Mouse (Mus musculus): ENCODE measurements at regions not wholly inside any gene's neighbourhood (a gene's known extent, or its start where the extent isn't known, plus 50 kb on each side); places are given as distances from the start of the nearest gene placed in this dataset.
A peak's percentile ranks its signal among the peaks of the same experiment; 100 is the strongest.

- no peak for DNase-seq (ENCODE audit: low spot score)
Measured at GRCm38 (mm10) chr9:23535872-23536271, 313.0 kb downstream of the Bmper start.

GRCm38 (mm10) chr9:23538051-23538450 is 315.2 kb downstream of the Bmper start:
- no peak for DNase-seq (ENCODE audit: low spot score)

GRCm38 (mm10) chr9:23551692-23552091 is 328.8 kb downstream of the Bmper start:
- no peak for DNase-seq (ENCODE audit: low spot score)

- no peak for DNase-seq (ENCODE audit: low spot score)
Measured at GRCm38 (mm10) chr9:23553766-23554165, 330.9 kb downstream of the Bmper start.

GRCm38 (mm10) chr9:23557601-23558000 is 334.7 kb downstream of the Bmper start:
- no peak for DNase-seq (ENCODE audit: low spot score)

GRCm38 (mm10) chr9:23561924-23562323 is 339.0 kb downstream of the Bmper start:
- no peak for DNase-seq (ENCODE audit: low spot score)

- DNase-seq (ENCODE audit: low spot score) = no peak
Measured at GRCm38 (mm10) chr9:23567081-23567480, 344.2 kb downstream of the Bmper start.

- no peak for DNase-seq (ENCODE audit: low spot score)
Measured at GRCm38 (mm10) chr9:23570150-23570549, 347.3 kb downstream of the Bmper start.

- DNase-seq (ENCODE audit: low spot score) = no peak
Measured at GRCm38 (mm10) chr9:23576314-23576713, 353.4 kb downstream of the Bmper start.

- no peak for DNase-seq (ENCODE audit: low spot score)
Measured at GRCm38 (mm10) chr9:23580155-23580554, 357.3 kb downstream of the Bmper start.

GRCm38 (mm10) chr9:23581039-23581606 is 358.2 kb downstream of the Bmper start:
- peak; percentile 50 for DNase-seq (ENCODE audit: low spot score)

- DNase-seq (ENCODE audit: low spot score) = no peak
Measured at GRCm38 (mm10) chr9:23584561-23584960, 361.7 kb downstream of the Bmper start.

GRCm38 (mm10) chr9:23589024-23589423 is 366.1 kb downstream of the Bmper start:
- DNase-seq (ENCODE audit: low spot score) = no peak

GRCm38 (mm10) chr9:23591906-23592305 is 369.0 kb downstream of the Bmper start:
- DNase-seq (ENCODE audit: low spot score) = no peak

- no peak for DNase-seq (ENCODE audit: low spot score)
Measured at GRCm38 (mm10) chr9:23600623-23601022, 377.7 kb downstream of the Bmper start.
